Mouse (Mus musculus) midbrain, embryonic 10.5 days (tissue): ENCODE results near the gene Dctd. TPM values are rescaled to one million over a fixed set of nuclear protein-coding genes. Genes with fewer than 3 reads are reported as not detected.

Source experiments
- DNase-seq: peaks from one replicate; pipeline ENCODE4 v3.0.0-alpha.2; 2017; ENCODE audit warnings: low spot score
- H3K27ac ChIP-seq: fragments of 300-500 bp; sonication (generic); replicated peaks from 2 replicates; pipeline ENCODE4 v1.5.1; 2016; ENCODE audit warnings: mild to moderate bottlenecking
- H3K27me3 ChIP-seq: fragments of 300-500 bp; sonication (generic); 2 replicates; pipeline ENCODE4 v1.6.1; 2016; ENCODE audit warnings: low read depth, mild to moderate bottlenecking; ENCODE audit not compliant: poor library complexity, severe bottlenecking
- H3K36me3 ChIP-seq: fragments of 300-500 bp; sonication (generic); 2 replicates; pipeline ENCODE4 v1.6.1; 2016; ENCODE audit warnings: mild to moderate bottlenecking, moderate library complexity
- H3K4me1 ChIP-seq: fragments of 300-500 bp; sonication (generic); 2 replicates; pipeline ENCODE4 v1.6.1; 2016
- H3K4me3 ChIP-seq: fragments of 300-500 bp; sonication (generic); 2 replicates; pipeline ENCODE4 v1.5.1; 2016; ENCODE audit warnings: mild to moderate bottlenecking, moderate library complexity
- H3K9me3 ChIP-seq: fragments of 300-500 bp; sonication (generic); replicated peaks from 2 replicates; pipeline ENCODE4 v1.6.1; 2016; ENCODE audit warnings: mild to moderate bottlenecking
- WGBS: fragments of 180-500 bp; shearing (Covaris S2); methylation state at CpG from one replicate; pipeline ENCODE4 v1.1.7; 2016; 5-methylcytosine and 5-hydroxymethylcytosine counted together
- polyA plus RNA-seq: library from polyadenylated mRNA; unstranded; fragments of >200 nt; fragmentation: Nextera tagmentation; extraction: Ambion mirVana; gene quantifications from 2 replicates; pipeline ENCODE4 v1.2.1, GENCODE M21; 2016

Dctd gene
- 28.1 and 36.9 TPM in 2 replicates for polyA plus RNA-seq

GRCm38 (mm10) chr8:48098792-48099191, at the start of gene Dctd:
TSS of gene Dctd (plus strand) at chr8:48099092.
- DNase-seq = no peak
- peak within 1 kb of the TSS; percentile 71; the same call in 1 of the 2 replicates for H3K27ac ChIP-seq
- peak within 1 kb of the TSS; percentile 43; the same call in 1 of the 2 replicates for H3K4me3 ChIP-seq
- H3K4me1 ChIP-seq = peaks cover 16% of the 10 kb centered on the region
- WGBS = 96% methylated on average over 12 of the region's 12 CpGs
- H3K36me3 ChIP-seq = no peaks in the 10 kb centered on the region
- H3K27me3 ChIP-seq = peaks cover 19% of the 10 kb centered on the region
- no peaks in the 10 kb centered on the region for H3K9me3 ChIP-seq

GRCm38 (mm10) chr8:48053611-48054010, 45.3 kb upstream of the Dctd start:
- DNase-seq = no peak
- H3K27ac ChIP-seq = no peak overlapping the region
- H3K4me3 ChIP-seq = no peak overlapping the region
- WGBS = 92% methylated on average over 5 of the region's 5 CpGs
- no peaks in the 10 kb centered on the region for H3K27me3 ChIP-seq
- H3K36me3 ChIP-seq = no peaks in the 10 kb centered on the region
- H3K9me3 ChIP-seq = no peaks in the 10 kb centered on the region
- H3K4me1 ChIP-seq = no peaks in the 10 kb centered on the region

- H3K4me3 ChIP-seq = no peak overlapping the region
- WGBS = 91% methylated on average over 5 of the region's 5 CpGs
- no peaks in the 10 kb centered on the region for H3K9me3 ChIP-seq
- H3K27me3 ChIP-seq = no peaks in the 10 kb centered on the region
- H3K4me1 ChIP-seq = no peaks in the 10 kb centered on the region
- no peak for DNase-seq
- no peaks in the 10 kb centered on the region for H3K36me3 ChIP-seq
- no peak overlapping the region for H3K27ac ChIP-seq
These were observed 35.3 kb upstream of the Dctd start for GRCm38 (mm10) chr8:48063526-48064072.

GRCm38 (mm10) chr8:48074149-48074548, 24.7 kb upstream of the Dctd start:
- no peaks in the 10 kb centered on the region for H3K27me3 ChIP-seq
- H3K27ac ChIP-seq = no peak overlapping the region
- H3K4me3 ChIP-seq = no peak overlapping the region
- whole genome bisulfite sequencing = 92% methylated on average over 2 of the region's 2 CpGs
- H3K36me3 ChIP-seq = no peaks in the 10 kb centered on the region
- H3K9me3 ChIP-seq = no peaks in the 10 kb centered on the region
- DNase-seq = no peak
- no peaks in the 10 kb centered on the region for H3K4me1 ChIP-seq

- WGBS = 88% methylated on average over 10 of the region's 10 CpGs
These were observed 16.5 kb upstream of the Dctd start for GRCm38 (mm10) chr8:48082343-48082742.

GRCm38 (mm10) chr8:48090661-48091060, 8.2 kb upstream of the Dctd start:
- no peak overlapping the region for H3K27ac ChIP-seq
- no peak overlapping the region for H3K4me3 ChIP-seq
- WGBS = 87% methylated on average over 8 of the region's 8 CpGs
- peaks cover 6% of the 10 kb centered on the region; the same call in 1 of the 2 replicates for H3K27me3 ChIP-seq
- H3K9me3 ChIP-seq = no peaks in the 10 kb centered on the region
- DNase-seq = no peak
- H3K4me1 ChIP-seq = no peaks in the 10 kb centered on the region
- H3K36me3 ChIP-seq = no peaks in the 10 kb centered on the region

More at GRCm38 (mm10) chr8:48082343-48082742, 16.5 kb upstream of the Dctd start:
- Histone ChIP-seq H3K36me3 (no peaks in the 10 kb centered on the region), H3K4me1 (no peaks in the 10 kb centered on the region), H3K9me3 (no peaks in the 10 kb centered on the region), H3K27me3 (no peaks in the 10 kb centered on the region), H3K4me3 (no peak overlapping the region), H3K27ac (no peak overlapping the region)
- no peak for DNase-seq

- Histone ChIP-seq H3K4me3 (no peak overlapping the region), H3K36me3 (no peaks in the 10 kb centered on the region), H3K27me3 (peaks cover 19% of the 10 kb centered on the region), H3K9me3 (no peaks in the 10 kb centered on the region), H3K27ac (no peak overlapping the region), H3K4me1 (peaks cover 16% of the 10 kb centered on the region)
- WGBS = 88% methylated on average over 5 of the region's 5 CpGs
- no peak for DNase-seq
These were observed 3.5 kb upstream of the Dctd start for GRCm38 (mm10) chr8:48095378-48095777.

- H3K27ac ChIP-seq = peak overlapping the region; percentile 71
- H3K36me3 ChIP-seq = no peaks in the 10 kb centered on the region
- peak overlapping the region; percentile 43 for H3K4me3 ChIP-seq
- WGBS = 16% methylated on average over 21 of the region's 21 CpGs
- H3K9me3 ChIP-seq = no peaks in the 10 kb centered on the region
- DNase-seq = peak; percentile 81
- H3K4me1 ChIP-seq = peaks cover 16% of the 10 kb centered on the region
- peaks cover 19% of the 10 kb centered on the region for H3K27me3 ChIP-seq
These were observed 1.6 kb upstream of the Dctd start for GRCm38 (mm10) chr8:48097131-48097794.

GRCm38 (mm10) chr8:48098081-48098639, 732 bp upstream of the Dctd start:
- WGBS = 69% methylated on average over 13 of the region's 13 CpGs
- H3K4me1 ChIP-seq = peaks cover 16% of the 10 kb centered on the region
- peak overlapping the region; percentile 43; the same call in 1 of the 2 replicates for H3K4me3 ChIP-seq
- peak overlapping the region; percentile 71; the same call in 1 of the 2 replicates for H3K27ac ChIP-seq
- no peaks in the 10 kb centered on the region for H3K36me3 ChIP-seq
- peak; percentile 29 for DNase-seq
- H3K9me3 ChIP-seq = no peaks in the 10 kb centered on the region
- H3K27me3 ChIP-seq = peaks cover 19% of the 10 kb centered on the region

GRCm38 (mm10) chr8:48100100-48100787, 1.4 kb downstream of the Dctd start:
- Histone ChIP-seq H3K9me3 (peaks cover 11% of the 10 kb centered on the region), H3K4me3 (no peak overlapping the region), H3K4me1 (peaks cover 16% of the 10 kb centered on the region), H3K27me3 (peaks cover 17% of the 10 kb centered on the region), H3K27ac (no peak overlapping the region), H3K36me3 (no peaks in the 10 kb centered on the region)
- WGBS = 89% methylated on average over 14 of the region's 14 CpGs
- DNase-seq = no peak

- Histone ChIP-seq H3K4me1 (peaks cover 17% of the 10 kb centered on the region), H3K9me3 (peaks cover 11% of the 10 kb centered on the region), H3K27me3 (no peaks in the 10 kb centered on the region), H3K27ac (peak overlapping the region; percentile 95), H3K36me3 (peaks cover 14% of the 10 kb centered on the region), H3K4me3 (peak overlapping the region; percentile 79)
- no peak for DNase-seq
- 35% methylated on average over 5 of the region's 5 CpGs for WGBS
These were observed 10.5 kb downstream of the Dctd start for GRCm38 (mm10) chr8:48109373-48109855.

- H3K27me3 ChIP-seq = no peaks in the 10 kb centered on the region
- H3K4me1 ChIP-seq = peaks cover 17% of the 10 kb centered on the region
- peak; percentile 75 for DNase-seq
- H3K4me3 ChIP-seq = peak overlapping the region; percentile 79
- WGBS = under 1% methylated on average over 58 of the region's 61 CpGs
- H3K36me3 ChIP-seq = peaks cover 18% of the 10 kb centered on the region
- H3K27ac ChIP-seq = peak overlapping the region; percentile 95
- peaks cover 4% of the 10 kb centered on the region for H3K9me3 ChIP-seq
These were observed 11.2 kb downstream of the Dctd start for GRCm38 (mm10) chr8:48109856-48110780.
